ENCODE assay signal across 9 mouse cellular contexts in genomic region chr7:78882469-78882837, GRCm38 (mm10). TPM values are rescaled to one million over a fixed set of nuclear protein-coding genes. Genes with fewer than 3 reads are reported as not detected.
DNase-seq lines count a peak whose midpoint lies in the region; ATAC-seq and TF ChIP-seq lines count a peak whose summit lies in the region.
"Had no signal": no experiment of that assay in that cellular context is flagged by ENCODE, and none has a peak within 500 bp of the region (broad histone marks: within the 10 kb centered on the region; RNA-seq: fewer than 3 reads in every experiment).

No protein-coding gene starts in this region.

- no peak for ATAC-seq in heart, postnatal 0 days (ENCODE audit: insufficient read depth, low read depth)
- peak; percentile 63 for ATAC-seq in forebrain, embryonic 13.5 days

- no peak for TF ChIP-seq POLR2A in heart, adult 2 months (IDR thresholded peaks at IDR 0.05; ENCODE audit: insufficient read depth, low read depth, low read length)

- peaks cover 76% of the 10 kb centered on the region for H3K27me3 ChIP-seq in heart, postnatal 0 days (ENCODE audit: control insufficient read depth, insufficient read depth, low read length)
- peaks cover 17% of the 10 kb centered on the region for H3K27me3 ChIP-seq in heart, adult 2 months (ENCODE audit: control insufficient read depth, insufficient read depth, low read length)
- H3K27me3 ChIP-seq in forebrain, embryonic 13.5 days: no peaks in the 10 kb centered on the region; the same call in 1 of the 2 replicates

- TF ChIP-seq CTCF in heart, postnatal 0 days (IDR thresholded peaks at IDR 0.05; ENCODE audit: low read depth): no peak
- no peak for TF ChIP-seq CTCF in heart, adult 2 months (IDR thresholded peaks at IDR 0.05)

- no peaks in the 10 kb centered on the region for H3K9me3 ChIP-seq in heart, postnatal 0 days (replicated peaks; ENCODE audit: control insufficient read depth, low read length)
- no peaks in the 10 kb centered on the region for H3K9me3 ChIP-seq in forebrain, embryonic 13.5 days (replicated peaks)
- H3K9me3 ChIP-seq: liver, embryonic 13.5 days had no signal

- H3K27ac ChIP-seq in heart, postnatal 0 days (ENCODE audit: low read depth): no peak overlapping the region
- H3K27ac ChIP-seq in heart, adult 2 months: no peak overlapping the region
- peak overlapping the region; percentile 90 for H3K27ac ChIP-seq in forebrain, embryonic 13.5 days
- H3K27ac ChIP-seq: liver, embryonic 13.5 days had no signal

- H3K4me3 ChIP-seq in heart, postnatal 0 days (ENCODE audit: low read depth, low read length): 0 out of 2 replicates have a peak overlapping the region, but pooled peaks have one; percentile 1
- H3K4me3 ChIP-seq in heart, adult 2 months: no peak overlapping the region
- peak overlapping the region; percentile 59 for H3K4me3 ChIP-seq in forebrain, embryonic 13.5 days
- H3K4me3 ChIP-seq: liver, embryonic 13.5 days had no signal

- no peaks in the 10 kb centered on the region for H3K4me1 ChIP-seq in heart, postnatal 0 days (ENCODE audit: control insufficient read depth, insufficient read depth)
- H3K4me1 ChIP-seq in heart, adult 2 months (ENCODE audit: control insufficient read depth, insufficient read depth, low read length): no peaks in the 10 kb centered on the region
- peaks cover 52% of the 10 kb centered on the region for H3K4me1 ChIP-seq in forebrain, embryonic 13.5 days
- H3K4me1 ChIP-seq: liver, embryonic 13.5 days had no signal

- intact Hi-C loops in heart, adult 2 months (cut with DNase I): no loop called here
- intact Hi-C loops in left cerebral cortex, postnatal 4 days (cut with DNase I): loop anchor here (5.0 kb wide), 1 partner anchor 35 kb away; the partner anchor contains the start of gene Det1

- TF ChIP-seq EP300 in heart, postnatal 0 days (IDR thresholded peaks at IDR 0.05; ENCODE audit: low read depth): no peak
- TF ChIP-seq EP300 in heart, adult 2 months (IDR thresholded peaks at IDR 0.05; ENCODE audit: insufficient read depth, low read depth, low read length): no peak

- no peaks in the 10 kb centered on the region for H3K36me3 ChIP-seq in heart, postnatal 0 days (replicated peaks; ENCODE audit: control insufficient read depth, insufficient read depth, low read length)
- no peaks in the 10 kb centered on the region for H3K36me3 ChIP-seq in heart, adult 2 months (ENCODE audit: control insufficient read depth, insufficient read depth, low read length)
- no peaks in the 10 kb centered on the region for H3K36me3 ChIP-seq in forebrain, embryonic 13.5 days (ENCODE audit: poor library complexity, severe bottlenecking)
- H3K36me3 ChIP-seq: liver, embryonic 13.5 days had no signal

- 4% methylated on average over 22 of the region's 23 CpGs for WGBS in heart, postnatal 0 days
- 5% methylated on average over 23 of the region's 23 CpGs for WGBS in heart, adult 2 months
- WGBS in forebrain, embryonic 13.5 days: under 1% methylated on average over 20 of the region's 23 CpGs

- no peaks in the 10 kb centered on the region for H3K79me2 ChIP-seq in heart, adult 2 months (replicated peaks; ENCODE audit: control insufficient read depth, insufficient read depth, low read length)

- no peak for DNase-seq in heart, postnatal 0 days (ENCODE audit: low spot score)
- no peak for DNase-seq in heart, adult 2 months
- peak; percentile 28 for DNase-seq in adrenal gland, postnatal 25 days
- peak; percentile 47 for DNase-seq in left cerebral cortex, postnatal 4 days
- peak; percentile 88 to 92 for DNase-seq in right cerebral cortex, postnatal 10 days (ENCODE audit: low spot score in 2 of 2)
- DNase-seq in gastrocnemius, adult 8-10 months (ENCODE audit: low spot score in 2 of 2): no peak
- no peak for DNase-seq in spleen, postnatal 36 days (ENCODE audit: low spot score in 2 of 2)
- DNase-seq: liver, embryonic 13.5 days had no signal

- no peak overlapping the region for H3K9ac ChIP-seq in heart, postnatal 0 days (replicated peaks; ENCODE audit: low read depth, low read length)
- H3K9ac ChIP-seq in heart, adult 2 months (ENCODE audit: low read depth, low read length): no peak overlapping the region
- H3K9ac ChIP-seq in forebrain, embryonic 13.5 days: peak overlapping the region; percentile 77
- H3K9ac ChIP-seq: liver, embryonic 13.5 days had no signal

- H3K4me2 ChIP-seq in heart, postnatal 0 days (ENCODE audit: low read depth, low read length): peak overlapping the region; percentile 12; the same call in 1 of the 2 replicates
- H3K4me2 ChIP-seq in forebrain, embryonic 13.5 days: peak overlapping the region; percentile 85
- H3K4me2 ChIP-seq: liver, embryonic 13.5 days had no signal

RNA-seq across cellular contexts. Expression of gene Aen, which starts 13.2 kb away (rescaled TPM):
- 18.4 and 22.9 TPM in 2 replicates for total RNA-seq in heart, postnatal 0 days (2014; rRNA removed; ENCODE audit: low replicate concordance)
- 28.7 and 31.3 TPM in 2 replicates for polyA plus RNA-seq in heart, postnatal 0 days (2015; fragmentation: Nextera tagmentation; extraction: Ambion mirVana)
- 10 to 100 TPM; 33.9 to 39.0 TPM for total RNA-seq in heart, adult 2 months (2021)
- 23.5 and 31.2 TPM in 2 replicates for polyA plus RNA-seq in heart, adult 2 months (2012; rRNA removed)
- 36.2 and 36.4 TPM in 2 replicates for total RNA-seq in adrenal gland, postnatal 25 days (2021)
- 57.2 and 61.5 TPM in 2 replicates for polyA plus RNA-seq in forebrain, embryonic 13.5 days (2015; fragmentation: Nextera tagmentation; extraction: Ambion mirVana)
- 10 to 100 TPM; 42.3 to 51.3 TPM for total RNA-seq in left cerebral cortex, postnatal 4 days (2021)
- total RNA-seq in gastrocnemius, adult 8-10 months (2022): 10 to 100 TPM; 52.4 to 60.0 (median 54.1) TPM

RNA-seq across cellular contexts. Expression of gene Isg20, which starts 30.8 kb away (rescaled TPM):
- 0.31 and 11.5 TPM in 2 replicates for total RNA-seq in heart, postnatal 0 days (2014; rRNA removed; ENCODE audit: low replicate concordance)
- polyA plus RNA-seq in heart, postnatal 0 days (2015; fragmentation: Nextera tagmentation; extraction: Ambion mirVana): 3.1 and 5.2 TPM in 2 replicates
- total RNA-seq in heart, adult 2 months (2021): 10 to 100 TPM in 1 of 2 experiments, 1 to 10 TPM in 1; 6.2 to 30.3 TPM
- 15.3 and 88.6 TPM in 2 replicates for polyA plus RNA-seq in heart, adult 2 months (2012; rRNA removed)
- total RNA-seq in adrenal gland, postnatal 25 days (2021): 4.9 and 5.4 TPM in 2 replicates
- polyA plus RNA-seq in forebrain, embryonic 13.5 days (2015; fragmentation: Nextera tagmentation; extraction: Ambion mirVana): 0.52 TPM in 1 of 2 replicates, not detected in the other
- total RNA-seq in left cerebral cortex, postnatal 4 days (2021): under 1 TPM in 1 of 2 experiments, not detected in 1; 0.74 TPM
- under 1 TPM; 0.56 to 0.83 (median 0.72) TPM for total RNA-seq in gastrocnemius, adult 8-10 months (2022)

RNA-seq across cellular contexts. Expression of gene Det1, which starts 35.4 kb away (rescaled TPM):
- 8.7 and 11.1 TPM in 2 replicates for total RNA-seq in heart, postnatal 0 days (2014; rRNA removed; ENCODE audit: low replicate concordance)
- polyA plus RNA-seq in heart, postnatal 0 days (2015; fragmentation: Nextera tagmentation; extraction: Ambion mirVana): 7.6 and 8.2 TPM in 2 replicates
- 10 to 100 TPM; 13.2 to 13.8 TPM for total RNA-seq in heart, adult 2 months (2021)
- 14.6 and 18.3 TPM in 2 replicates for polyA plus RNA-seq in heart, adult 2 months (2012; rRNA removed)
- total RNA-seq in adrenal gland, postnatal 25 days (2021): 17.1 and 17.8 TPM in 2 replicates
- 19.0 and 21.0 TPM in 2 replicates for polyA plus RNA-seq in forebrain, embryonic 13.5 days (2015; fragmentation: Nextera tagmentation; extraction: Ambion mirVana)
- 1 to 10 TPM; 8.2 to 8.4 TPM for total RNA-seq in left cerebral cortex, postnatal 4 days (2021)
- 10 to 100 TPM; 22.8 to 29.3 (median 23.3) TPM for total RNA-seq in gastrocnemius, adult 8-10 months (2022)

Comparison
In these comparisons a context has a peak if more than half of its experiments do, and no peak if none do; other contexts are left out.
1. DNase-seq: peak in adrenal gland, postnatal 25 days (single experiment), left cerebral cortex, postnatal 4 days (single experiment) and right cerebral cortex, postnatal 10 days (2 of 2); none in heart, postnatal 0 days (single experiment), heart, adult 2 months (0 of 2), gastrocnemius, adult 8-10 months (0 of 2) and spleen, postnatal 36 days (0 of 2).